Mouse (Mus musculus): ENCODE measurements around the gene Olfr70.

The Olfr70 gene

GRCm38 (mm10) chr4:43711821-43712220, 11.2 kb upstream of the Olfr70 start:
- DNase-seq (ENCODE audit: low spot score in 2 of 2) = peak; percentile 65 to 89

GRCm38 (mm10) chr4:43709869-43710268, 9.3 kb upstream of the Olfr70 start, which contains the start of gene Olfr71:
TSS of gene Olfr71 (minus strand) at chr4:43710255.
- no peak for DNase-seq (ENCODE audit: low spot score in 2 of 2)

GRCm38 (mm10) chr4:43705991-43706390, 5.4 kb upstream of the Olfr70 start:
- DNase-seq (ENCODE audit: low spot score in 2 of 2) = no peak

- DNase-seq (ENCODE audit: low spot score in 2 of 2) = no peak
Measured at GRCm38 (mm10) chr4:43703851-43704250, 3.2 kb upstream of the Olfr70 start.

GRCm38 (mm10) chr4:43703439-43703838, 2.8 kb upstream of the Olfr70 start:
- no peak for DNase-seq (ENCODE audit: low spot score in 2 of 2)

- DNase-seq (ENCODE audit: low spot score in 2 of 2) = no peak
Measured at GRCm38 (mm10) chr4:43696561-43696960, 4.0 kb downstream of the Olfr70 start.

- DNase-seq (ENCODE audit: low spot score in 2 of 2) = no peak
Measured at GRCm38 (mm10) chr4:43695249-43695671, 5.3 kb downstream of the Olfr70 start.

- DNase-seq (ENCODE audit: low spot score in 2 of 2) = no peak
Measured at GRCm38 (mm10) chr4:43694439-43695248, 6.0 kb downstream of the Olfr70 start.

- DNase-seq (ENCODE audit: low spot score in 2 of 2) = no peak
Measured at GRCm38 (mm10) chr4:43693806-43694241, 6.8 kb downstream of the Olfr70 start.

GRCm38 (mm10) chr4:43691026-43691425, 9.6 kb downstream of the Olfr70 start:
- no peak for DNase-seq (ENCODE audit: low spot score in 2 of 2)

- DNase-seq (ENCODE audit: low spot score in 2 of 2) = no peak
Measured at GRCm38 (mm10) chr4:43690021-43690420, 10.6 kb downstream of the Olfr70 start.

GRCm38 (mm10) chr4:43679416-43680043, 21.1 kb downstream of the Olfr70 start:
- no peak for DNase-seq (ENCODE audit: low spot score in 2 of 2)

- no peak for DNase-seq (ENCODE audit: low spot score in 2 of 2)
Measured at GRCm38 (mm10) chr4:43678541-43678940, 22.1 kb downstream of the Olfr70 start.

- DNase-seq (ENCODE audit: low spot score in 2 of 2) = no peak
Measured at GRCm38 (mm10) chr4:43675608-43676007, 25.0 kb downstream of the Olfr70 start.

GRCm38 (mm10) chr4:43674974-43675373, 25.6 kb downstream of the Olfr70 start:
- DNase-seq (ENCODE audit: low spot score in 2 of 2) = no peak

GRCm38 (mm10) chr4:43673703-43674102, 26.9 kb downstream of the Olfr70 start:
- no peak for DNase-seq (ENCODE audit: low spot score in 2 of 2)

- DNase-seq (ENCODE audit: low spot score in 2 of 2) = peak; percentile 77 to 93
Measured at GRCm38 (mm10) chr4:43672070-43672469, 28.5 kb downstream of the Olfr70 start.

GRCm38 (mm10) chr4:43669428-43669794, 31.2 kb downstream of the Olfr70 start:
- DNase-seq (ENCODE audit: low spot score in 2 of 2) = no peak

GRCm38 (mm10) chr4:43668782-43669427, 31.7 kb downstream of the Olfr70 start, which contains the start of the genes Tmem8b and Fam221b:
TSS of gene Tmem8b (plus strand) at chr4:43668971.
TSS of gene Fam221b (minus strand) at chr4:43669145.
- peak; percentile 88 to 95 for DNase-seq (ENCODE audit: low spot score in 2 of 2)

GRCm38 (mm10) chr4:43666412-43666811, 34.2 kb downstream of the Olfr70 start:
- no peak for DNase-seq (ENCODE audit: low spot score in 2 of 2)

GRCm38 (mm10) chr4:43657146-43657545, 43.5 kb downstream of the Olfr70 start:
- no peak for DNase-seq (ENCODE audit: low spot score in 2 of 2)

- peak; percentile 93 to 94 for DNase-seq (ENCODE audit: low spot score in 2 of 2)
Measured at GRCm38 (mm10) chr4:43656339-43657109, 44.1 kb downstream of the Olfr70 start, which contains the start of gene Hint2. TSS of gene Hint2 (minus strand) at chr4:43656466.

Measured in spleen, postnatal 4 days (tissue).